34 mouse cellular contexts compared by ENCODE assay signal in the genomic region with DNA sequence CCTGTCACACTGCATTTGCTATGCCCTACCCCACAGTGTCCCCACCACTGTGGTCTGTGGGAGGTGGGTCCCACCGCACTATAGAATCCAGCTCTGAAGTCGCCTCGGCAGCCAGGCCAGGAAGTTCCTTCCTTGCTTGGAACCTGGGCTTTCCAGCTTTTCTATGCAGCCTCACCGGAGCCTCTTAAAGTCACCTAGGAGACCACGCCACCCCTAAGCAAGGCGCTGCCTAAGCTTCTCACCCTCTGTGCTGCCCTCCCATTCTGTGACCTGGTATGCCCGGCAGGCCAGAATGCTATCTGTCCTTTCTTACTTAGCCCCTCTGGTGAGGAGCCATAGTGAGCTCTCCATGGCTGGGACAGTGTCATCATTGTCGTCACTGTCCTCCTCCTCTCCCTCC. TPM values are rescaled to one million over a fixed set of nuclear protein-coding genes. Genes with fewer than 3 reads are reported as not detected.
DNase-seq lines count a peak whose midpoint lies in the region; ATAC-seq and TF ChIP-seq lines count a peak whose summit lies in the region.
"Had no signal": no experiment of that assay in that cellular context is flagged by ENCODE, and none has a peak within 500 bp of the region (broad histone marks: within the 10 kb centered on the region; RNA-seq: fewer than 3 reads in every experiment).

No protein-coding gene starts in this region.

- H3K9ac ChIP-seq in midbrain, embryonic 13.5 days (replicated peaks), result no peak overlapping the region
- H3K9ac ChIP-seq: forebrain, embryonic 12.5 days; heart, embryonic 13.5 days; hindbrain, embryonic 15.5 days; liver, embryonic 15.5 days had no signal

- 60% methylated on average over 8 of the region's 8 CpGs for WGBS in lung, adult 2 months
- WGBS in limb, embryonic 10.5 days, result 83% methylated on average over 8 of the region's 8 CpGs
- 70% methylated on average over 8 of the region's 8 CpGs for WGBS in midbrain, embryonic 13.5 days

- H3K4me3 ChIP-seq in lung, adult 2 months (replicated peaks; ENCODE audit: extremely low read depth, low read depth, low read length), result no peak overlapping the region
- H3K4me3 ChIP-seq in limb, embryonic 10.5 days, result no peak overlapping the region
- H3K4me3 ChIP-seq in midbrain, embryonic 13.5 days (replicated peaks), result no peak overlapping the region
- H3K4me3 ChIP-seq: erythroblast, embryonic 14.5 days; forebrain, embryonic 12.5 days; gastrocnemius, adult 2 months; heart, adult 2 months; heart, embryonic 13.5 days; hindbrain, embryonic 10.5 days; hindbrain, embryonic 15.5 days; liver, embryonic 15.5 days had no signal

- H3K36me3 ChIP-seq in limb, embryonic 10.5 days, result no peaks in the 10 kb centered on the region
- H3K36me3 ChIP-seq in midbrain, embryonic 13.5 days, result no peaks in the 10 kb centered on the region
- H3K36me3 ChIP-seq: forebrain, embryonic 12.5 days; heart, embryonic 13.5 days; hindbrain, embryonic 10.5 days; hindbrain, embryonic 15.5 days; liver, embryonic 15.5 days had no signal

- no peaks in the 10 kb centered on the region for H3K27me3 ChIP-seq in limb, embryonic 10.5 days (ENCODE audit: low read depth, poor library complexity, severe bottlenecking)
- no peaks in the 10 kb centered on the region for H3K27me3 ChIP-seq in midbrain, embryonic 13.5 days
- H3K27me3 ChIP-seq: forebrain, embryonic 12.5 days; hindbrain, embryonic 15.5 days; liver, embryonic 15.5 days; Patski had no signal

- peak; percentile 38 for DNase-seq in lung, adult 2 months
- DNase-seq in lung, postnatal 25 days (ENCODE audit: low spot score), result no peak
- no peak for DNase-seq in limb, embryonic 10.5 days (ENCODE audit: low spot score)
- peak; percentile 27 for DNase-seq in lung, postnatal 14 days
- DNase-seq in kidney, postnatal 25 days, result no peak
- no peak for DNase-seq in ovary, postnatal 36 days (ENCODE audit: low spot score)
- no peak for DNase-seq in thymus, postnatal 36 days
- DNase-seq: adrenal gland, postnatal 10 days; cerebellum, adult 8-10 months; cerebellum, postnatal 36 days; gastrocnemius, adult 2 months; gastrocnemius, postnatal 36 days; heart, adult 2 months; heart, postnatal 10 days; layer of hippocampus, adult 9-11 months; liver; right cerebral cortex, adult 18-20 months; right cerebral cortex, postnatal 4 days had no signal

- TF ChIP-seq CTCF in lung, adult 2 months (IDR thresholded peaks at IDR 0.05; ENCODE audit: insufficient read depth, low read length), result no peak

- ATAC-seq in midbrain, embryonic 13.5 days, result no peak
- ATAC-seq: inflammation-experienced regulatory T-cells, adult 6 months; midbrain, embryonic 16.5 days had no signal

- no peak for TF ChIP-seq POLR2A in lung, adult 2 months (IDR thresholded peaks at IDR 0.05; ENCODE audit: borderline replicate concordance, extremely low read depth, low read depth, low read length)

- H3K4me2 ChIP-seq in midbrain, embryonic 13.5 days (replicated peaks), result no peak overlapping the region
- H3K4me2 ChIP-seq: forebrain, embryonic 12.5 days; heart, embryonic 13.5 days; hindbrain, embryonic 15.5 days; liver, embryonic 15.5 days had no signal

- H3K9me3 ChIP-seq in limb, embryonic 10.5 days (replicated peaks), result no peaks in the 10 kb centered on the region
- no peaks in the 10 kb centered on the region for H3K9me3 ChIP-seq in midbrain, embryonic 13.5 days
- H3K9me3 ChIP-seq: forebrain, embryonic 12.5 days; heart, embryonic 13.5 days; hindbrain, embryonic 10.5 days; hindbrain, embryonic 15.5 days; liver, embryonic 15.5 days had no signal

- H3K27ac ChIP-seq in limb, embryonic 10.5 days, result peak overlapping the region; percentile 47; the same call in 1 of the 2 replicates
- H3K27ac ChIP-seq in midbrain, embryonic 13.5 days, result no peak overlapping the region
- H3K27ac ChIP-seq: forebrain, embryonic 12.5 days; gastrocnemius, adult 2 months; heart, adult 2 months; heart, embryonic 13.5 days; hindbrain, embryonic 10.5 days; hindbrain, embryonic 15.5 days; liver, embryonic 15.5 days had no signal

- H3K4me1 ChIP-seq in lung, adult 2 months (ENCODE audit: control insufficient read depth, insufficient read depth, low read length), result no peaks in the 10 kb centered on the region
- H3K4me1 ChIP-seq in limb, embryonic 10.5 days, result peaks cover 7% of the 10 kb centered on the region; the same call in 1 of the 2 replicates
- H3K4me1 ChIP-seq in midbrain, embryonic 13.5 days (replicated peaks), result no peaks in the 10 kb centered on the region
- H3K4me1 ChIP-seq: forebrain, embryonic 12.5 days; hindbrain, embryonic 15.5 days; liver, embryonic 15.5 days had no signal

RNA-seq across cellular contexts. Expression of gene 2310007B03Rik, which starts 0.6 kb away (rescaled TPM):
- polyA plus RNA-seq in lung, adult 2 months (2012; rRNA removed), result 72.6 and 75.8 TPM in 2 replicates
- 0.74 and 1.4 TPM in 2 replicates for polyA plus RNA-seq in limb, embryonic 10.5 days (2016; fragmentation: Nextera tagmentation; extraction: Ambion mirVana)
- polyA plus RNA-seq in midbrain, embryonic 13.5 days (2015; fragmentation: Nextera tagmentation; extraction: Ambion mirVana), result not detected in 2 replicates
- polyA plus RNA-seq: erythroblast, embryonic 14.5 days; frontal cortex, adult 2 months; inflammation-experienced regulatory T-cells, adult 6 months; Patski; spleen, adult 2 months had no signal

RNA-seq across cellular contexts. Expression of gene Crocc2, which starts 7.2 kb away (rescaled TPM):
- 2.2 and 2.8 TPM in 2 replicates for polyA plus RNA-seq in lung, adult 2 months (2012; rRNA removed)
- 0.33 and 0.34 TPM in 2 replicates for polyA plus RNA-seq in limb, embryonic 10.5 days (2016; fragmentation: Nextera tagmentation; extraction: Ambion mirVana)
- polyA plus RNA-seq in midbrain, embryonic 13.5 days (2015; fragmentation: Nextera tagmentation; extraction: Ambion mirVana), result 0.12 and 0.24 TPM in 2 replicates
- polyA plus RNA-seq: erythroblast, embryonic 14.5 days; inflammation-experienced regulatory T-cells, adult 6 months; liver, embryonic 15.5 days had no signal

RNA-seq across cellular contexts. Expression of gene Agxt, which starts 26.3 kb away (rescaled TPM):
- not detected in 2 replicates for polyA plus RNA-seq in lung, adult 2 months (2012; rRNA removed)
- 0.11 TPM in 1 of 2 replicates, not detected in the other for polyA plus RNA-seq in limb, embryonic 10.5 days (2016; fragmentation: Nextera tagmentation; extraction: Ambion mirVana)
- not detected in 2 replicates for polyA plus RNA-seq in midbrain, embryonic 13.5 days (2015; fragmentation: Nextera tagmentation; extraction: Ambion mirVana)
- polyA plus RNA-seq: embryonic facial prominence, embryonic 14.5 days; forebrain, embryonic 12.5 days; frontal cortex, adult 2 months; heart, adult 2 months; heart, embryonic 13.5 days; hindbrain, embryonic 10.5 days; hindbrain, embryonic 15.5 days; inflammation-experienced regulatory T-cells, adult 6 months; limb, embryonic 11.5 days; midbrain, embryonic 16.5 days; neural tube, embryonic 11.5 days; Patski; spleen, adult 2 months; urinary bladder, adult 2 months had no signal

RNA-seq across cellular contexts. Expression of gene Kif1a, which starts 59.6 kb away (rescaled TPM):
- 2.0 and 2.7 TPM in 2 replicates for polyA plus RNA-seq in lung, adult 2 months (2012; rRNA removed)
- 2.2 and 4.9 TPM in 2 replicates for polyA plus RNA-seq in limb, embryonic 10.5 days (2016; fragmentation: Nextera tagmentation; extraction: Ambion mirVana)
- 272 and 327 TPM in 2 replicates for polyA plus RNA-seq in midbrain, embryonic 13.5 days (2015; fragmentation: Nextera tagmentation; extraction: Ambion mirVana)
- polyA plus RNA-seq: inflammation-experienced regulatory T-cells, adult 6 months; Patski had no signal

Comparison
In these comparisons a context has a peak if more than half of its experiments do, and no peak if none do; other contexts are left out.
1. DNase-seq: peak in lung, adult 2 months (single experiment) and lung, postnatal 14 days (single experiment); none in lung, postnatal 25 days (single experiment), limb, embryonic 10.5 days (single experiment), kidney, postnatal 25 days (0 of 2), ovary, postnatal 36 days (single experiment) and thymus, postnatal 36 days (0 of 2).
2. RNA of gene 2310007B03Rik, which starts 0.6 kb away (polyA plus RNA-seq): 72.6 to 75.8 TPM in lung, adult 2 months; 0.74 to 1.4 TPM in limb, embryonic 10.5 days and not detected in midbrain, embryonic 13.5 days; every median in the first group is over 10 times any median in the second.